Mouse (Mus musculus) intestine, embryonic 15.5 days (tissue): ENCODE results near the gene Postn. TPM values are rescaled to one million over a fixed set of nuclear protein-coding genes. Genes with fewer than 3 reads are reported as not detected.

Experiments
- ATAC-seq: fragments of 200-750 bp; cut with Nextera tagmentation; 2 replicates; pipeline ENCODE4 v1.8.0; 2017; ENCODE audit warnings: moderate TSS enrichment, moderate library complexity
- H3K27ac ChIP-seq: fragments of 300-500 bp; sonication (generic); 2 replicates; pipeline ENCODE4 v1.5.1; 2015; ENCODE audit warnings: mild to moderate bottlenecking, inconsistent platforms
- H3K27me3 ChIP-seq: fragments of 300-500 bp; sonication (generic); replicated peaks from 2 replicates; pipeline ENCODE4 v1.6.1; 2015; ENCODE audit warnings: inconsistent platforms
- H3K36me3 ChIP-seq: fragments of 300-500 bp; sonication (generic); 2 replicates; pipeline ENCODE4 v1.6.1; 2015; ENCODE audit warnings: inconsistent platforms
- H3K4me1 ChIP-seq: fragments of 300-500 bp; sonication (generic); replicated peaks from 2 replicates; pipeline ENCODE4 v1.6.1; 2015; ENCODE audit warnings: inconsistent platforms
- H3K4me2 ChIP-seq: fragments of 300-500 bp; sonication (generic); replicated peaks from 2 replicates; pipeline ENCODE4 v1.6.1; 2015; ENCODE audit warnings: mild to moderate bottlenecking, inconsistent platforms
- H3K4me3 ChIP-seq: fragments of 300-500 bp; sonication (generic); replicated peaks from 2 replicates; pipeline ENCODE4 v1.5.1; 2015; ENCODE audit warnings: inconsistent platforms
- H3K9ac ChIP-seq: fragments of 300-500 bp; sonication (generic); 2 replicates; pipeline ENCODE4 v1.6.1; 2015; ENCODE audit warnings: inconsistent platforms
- H3K9me3 ChIP-seq: fragments of 300-500 bp; sonication (generic); 2 replicates; pipeline ENCODE4 v1.6.1; 2016; ENCODE audit warnings: inconsistent platforms
- WGBS: fragments of 180-500 bp; shearing (Covaris S2); methylation state at CpG from one replicate; pipeline ENCODE4 v1.1.7; 2015; 5-methylcytosine and 5-hydroxymethylcytosine counted together
- polyA plus RNA-seq: library from polyadenylated mRNA; unstranded; fragments of >200 nt; fragmentation: Nextera tagmentation; extraction: Ambion mirVana; gene quantifications from 2 replicates; pipeline ENCODE4 v1.2.1, GENCODE M21; 2015

Gene Postn
- polyA plus RNA-seq, 1 experiment from 2014 or later: 141 TPM

GRCm38 (mm10) chr3:54421666-54422065 is 60.8 kb downstream of the Postn start:
- 91% methylated on average over 2 of the region's 2 CpGs for WGBS
- H3K9me3 ChIP-seq: no peaks in the 10 kb centered on the region
- no peaks in the 10 kb centered on the region for H3K36me3 ChIP-seq
- H3K27ac ChIP-seq: no peak overlapping the region
- H3K9ac ChIP-seq: no peak overlapping the region
- no peaks in the 10 kb centered on the region for H3K27me3 ChIP-seq
- H3K4me1 ChIP-seq: peaks cover 11% of the 10 kb centered on the region
- no peak for ATAC-seq
- no peak overlapping the region for H3K4me3 ChIP-seq
- no peak overlapping the region for H3K4me2 ChIP-seq

- Histone ChIP-seq H3K27me3 (no peaks in the 10 kb centered on the region), H3K36me3 (no peaks in the 10 kb centered on the region), H3K4me3 (no peak overlapping the region), H3K27ac (no peak overlapping the region), H3K4me1 (peaks cover 4% of the 10 kb centered on the region; the same call in 1 of the 2 replicates), H3K4me2 (no peak overlapping the region), H3K9me3 (no peaks in the 10 kb centered on the region), H3K9ac (no peak overlapping the region)
- WGBS: 69% methylated on average over 4 of the region's 4 CpGs
- ATAC-seq: no peak
Measured at GRCm38 (mm10) chr3:54424146-54424545, 63.2 kb downstream of the Postn start.

- Histone ChIP-seq H3K9ac (no peak overlapping the region), H3K4me1 (no peaks in the 10 kb centered on the region), H3K4me3 (no peak overlapping the region), H3K27ac (no peak overlapping the region), H3K9me3 (no peaks in the 10 kb centered on the region), H3K27me3 (no peaks in the 10 kb centered on the region), H3K36me3 (no peaks in the 10 kb centered on the region), H3K4me2 (no peak overlapping the region)
- ATAC-seq: no peak
- WGBS: 71% methylated on average over 4 of the region's 4 CpGs
Measured at GRCm38 (mm10) chr3:54431663-54432062, 70.8 kb downstream of the Postn start.

- Histone ChIP-seq H3K9ac (no peak overlapping the region), H3K27ac (no peak overlapping the region), H3K4me1 (no peaks in the 10 kb centered on the region), H3K4me2 (no peak overlapping the region), H3K36me3 (no peaks in the 10 kb centered on the region), H3K27me3 (no peaks in the 10 kb centered on the region), H3K9me3 (no peaks in the 10 kb centered on the region), H3K4me3 (no peak overlapping the region)
- WGBS: 55% methylated on average over 6 of the region's 6 CpGs
- no peak for ATAC-seq
Measured at GRCm38 (mm10) chr3:54432167-54432566, 71.3 kb downstream of the Postn start.

GRCm38 (mm10) chr3:54432605-54433004 is 71.7 kb downstream of the Postn start:
- no peaks in the 10 kb centered on the region for H3K4me1 ChIP-seq
- H3K27me3 ChIP-seq: no peaks in the 10 kb centered on the region
- no peak overlapping the region for H3K9ac ChIP-seq
- no peak for ATAC-seq
- H3K4me3 ChIP-seq: no peak overlapping the region
- 78% methylated on average over 4 of the region's 4 CpGs for WGBS
- no peaks in the 10 kb centered on the region for H3K36me3 ChIP-seq
- no peak overlapping the region for H3K4me2 ChIP-seq
- no peaks in the 10 kb centered on the region for H3K9me3 ChIP-seq
- no peak overlapping the region for H3K27ac ChIP-seq

GRCm38 (mm10) chr3:54434571-54434970 is 73.7 kb downstream of the Postn start:
- no peaks in the 10 kb centered on the region for H3K36me3 ChIP-seq
- no peak overlapping the region for H3K4me2 ChIP-seq
- H3K9ac ChIP-seq: no peak overlapping the region
- no peak overlapping the region for H3K27ac ChIP-seq
- WGBS: 88% methylated on average over 6 of the region's 6 CpGs
- H3K9me3 ChIP-seq: no peaks in the 10 kb centered on the region
- H3K27me3 ChIP-seq: no peaks in the 10 kb centered on the region
- no peak overlapping the region for H3K4me3 ChIP-seq
- H3K4me1 ChIP-seq: no peaks in the 10 kb centered on the region
- ATAC-seq: no peak

GRCm38 (mm10) chr3:54436373-54436964 is 75.6 kb downstream of the Postn start:
- Histone ChIP-seq H3K9ac (no peak overlapping the region), H3K4me3 (no peak overlapping the region), H3K27ac (no peak overlapping the region), H3K36me3 (no peaks in the 10 kb centered on the region), H3K4me2 (no peak overlapping the region), H3K4me1 (no peaks in the 10 kb centered on the region), H3K9me3 (no peaks in the 10 kb centered on the region), H3K27me3 (no peaks in the 10 kb centered on the region)
- 67% methylated on average over 1 of the region's 1 CpGs for WGBS
- ATAC-seq: no peak

Other genes starting within 250 kb of the Postn start
- gene Trpc4, start 205.1 kb upstream of the Postn start, polyA plus RNA-seq: 2.7 and 3.3 TPM in 2 replicates